9 mouse cellular contexts compared by ENCODE assay signal in the genomic region with DNA sequence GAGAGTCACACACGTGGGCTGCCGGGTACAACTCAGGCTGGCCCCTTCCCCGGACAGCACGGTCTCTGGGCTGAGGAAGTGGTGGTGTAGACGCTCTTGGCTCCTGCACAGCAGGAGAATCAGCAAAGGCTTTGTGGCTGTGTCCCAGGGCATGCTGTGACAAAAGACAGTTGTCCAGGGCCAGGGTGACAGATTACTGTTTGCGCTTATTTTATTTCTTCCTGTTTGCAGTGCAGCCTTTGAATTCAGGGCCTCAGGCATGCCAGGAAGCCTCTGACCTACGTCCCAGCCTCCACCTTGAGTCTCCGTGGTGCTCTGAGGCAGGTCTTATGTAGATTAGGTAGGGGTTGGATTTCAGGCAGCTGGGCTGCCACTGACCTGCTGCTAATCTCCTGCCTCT. TPM values are rescaled to one million over a fixed set of nuclear protein-coding genes. Genes with fewer than 3 reads are reported as not detected.
DNase-seq lines count a peak whose midpoint lies in the region; ATAC-seq lines count a peak whose summit lies in the region.
"Had no signal": no experiment of that assay in that cellular context is flagged by ENCODE, and none has a peak within 500 bp of the region (broad histone marks: within the 10 kb centered on the region; RNA-seq: fewer than 3 reads in every experiment).

No protein-coding gene starts in this region.

- WGBS in forebrain, embryonic 10.5 days, result 47% methylated on average over 8 of the region's 8 CpGs
- 47% methylated on average over 8 of the region's 8 CpGs for WGBS in forebrain, embryonic 12.5 days
- WGBS in neural tube, embryonic 13.5 days, result 6% methylated on average over 8 of the region's 8 CpGs
- WGBS in limb, embryonic 12.5 days, result 25% methylated on average over 8 of the region's 8 CpGs

- DNase-seq in forebrain, embryonic 10.5 days (ENCODE audit: extremely low spot score, low spot score), result no peak
- DNase-seq in neural tube, embryonic 10.5 days (ENCODE audit: extremely low spot score, low spot score), result no peak
- peak; percentile 36 for DNase-seq in thymus, postnatal 25 days
- no peak for DNase-seq in layer of hippocampus, postnatal 25 days (ENCODE audit: extremely low spot score in 1 of 2, low spot score in 1 of 2)
- DNase-seq in embryo, embryonic 11 days, result no peak

- H3K36me3 ChIP-seq in forebrain, embryonic 10.5 days (replicated peaks), result 0 out of 2 replicates have a peak, but pooled peaks cover 2% of the 10 kb centered on the region
- H3K36me3 ChIP-seq in forebrain, embryonic 12.5 days (replicated peaks), result no peaks in the 10 kb centered on the region
- no peaks in the 10 kb centered on the region for H3K36me3 ChIP-seq in neural tube, embryonic 13.5 days
- H3K36me3 ChIP-seq in limb, embryonic 12.5 days, result no peaks in the 10 kb centered on the region

- no peaks in the 10 kb centered on the region for H3K27me3 ChIP-seq in forebrain, embryonic 10.5 days (ENCODE audit: poor library complexity, severe bottlenecking)
- no peaks in the 10 kb centered on the region for H3K27me3 ChIP-seq in forebrain, embryonic 12.5 days
- H3K27me3 ChIP-seq in neural tube, embryonic 13.5 days, result peaks cover 10% of the 10 kb centered on the region; the same call in 1 of the 2 replicates
- H3K27me3 ChIP-seq in limb, embryonic 12.5 days, result no peaks in the 10 kb centered on the region

- no peak overlapping the region for H3K4me3 ChIP-seq in forebrain, embryonic 10.5 days
- H3K4me3 ChIP-seq in forebrain, embryonic 12.5 days (replicated peaks), result no peak overlapping the region
- H3K4me3 ChIP-seq in neural tube, embryonic 13.5 days, result no peak overlapping the region
- no peak overlapping the region for H3K4me3 ChIP-seq in limb, embryonic 12.5 days (replicated peaks)

- H3K4me1 ChIP-seq in forebrain, embryonic 10.5 days, result peaks cover 32% of the 10 kb centered on the region
- peaks cover 16% of the 10 kb centered on the region for H3K4me1 ChIP-seq in forebrain, embryonic 12.5 days
- peaks cover 24% of the 10 kb centered on the region for H3K4me1 ChIP-seq in neural tube, embryonic 13.5 days (replicated peaks)
- H3K4me1 ChIP-seq in limb, embryonic 12.5 days (replicated peaks), result peaks cover 40% of the 10 kb centered on the region

- H3K9me3 ChIP-seq in forebrain, embryonic 10.5 days, result peaks cover 8% of the 10 kb centered on the region
- peaks cover 4% of the 10 kb centered on the region; the same call in 1 of the 2 replicates for H3K9me3 ChIP-seq in forebrain, embryonic 12.5 days
- H3K9me3 ChIP-seq in neural tube, embryonic 13.5 days, result no peaks in the 10 kb centered on the region
- H3K9me3 ChIP-seq in limb, embryonic 12.5 days, result peaks cover 7% of the 10 kb centered on the region; the same call in 1 of the 2 replicates

- H3K27ac ChIP-seq in forebrain, embryonic 10.5 days, result peak overlapping the region; percentile 41
- H3K27ac ChIP-seq in forebrain, embryonic 12.5 days, result no peak overlapping the region
- no peak overlapping the region for H3K27ac ChIP-seq in neural tube, embryonic 13.5 days (replicated peaks)
- peak overlapping the region; percentile 36; the same call in 1 of the 2 replicates for H3K27ac ChIP-seq in limb, embryonic 12.5 days

- H3K4me2 ChIP-seq in forebrain, embryonic 12.5 days, result no peak overlapping the region
- H3K4me2 ChIP-seq in neural tube, embryonic 13.5 days, result no peak overlapping the region
- H3K4me2 ChIP-seq in limb, embryonic 12.5 days, result no peak overlapping the region

- no peak overlapping the region for H3K9ac ChIP-seq in forebrain, embryonic 12.5 days
- H3K9ac ChIP-seq in neural tube, embryonic 13.5 days, result no peak overlapping the region
- no peak overlapping the region for H3K9ac ChIP-seq in limb, embryonic 12.5 days (replicated peaks)

- no peak for ATAC-seq in forebrain, embryonic 12.5 days (ENCODE audit: low FRiP score)
- 0 out of 2 replicates have a peak, but pooled peaks have one; percentile 41 for ATAC-seq in neural tube, embryonic 13.5 days (ENCODE audit: low read depth)
- no peak for ATAC-seq in limb, embryonic 12.5 days (ENCODE audit: insufficient number of reproducible peaks, insufficient read depth, low FRiP score, low TSS enrichment, low read depth)
- ATAC-seq: forebrain, embryonic 14.5 days had no signal

RNA-seq across cellular contexts. Expression of a gene that starts 10.3 kb away (rescaled TPM):
- 8.1 and 8.9 TPM in 2 replicates for polyA plus RNA-seq in forebrain, embryonic 10.5 days (2016; fragmentation: Nextera tagmentation; extraction: Ambion mirVana)
- polyA plus RNA-seq in forebrain, embryonic 12.5 days (2016; fragmentation: Nextera tagmentation; extraction: Ambion mirVana), result 9.7 and 10.6 TPM in 2 replicates
- 7.0 and 9.0 TPM in 2 replicates for polyA plus RNA-seq in neural tube, embryonic 13.5 days (2015; fragmentation: Nextera tagmentation; extraction: Ambion mirVana)
- polyA plus RNA-seq in limb, embryonic 12.5 days (2016; fragmentation: Nextera tagmentation; extraction: Ambion mirVana), result 27.9 and 32.7 TPM in 2 replicates
- 10 to 100 TPM; 26.6 to 28.7 TPM for total RNA-seq in layer of hippocampus, postnatal 25 days (2021)

Comparison
In these comparisons a context has a peak if more than half of its experiments do, and no peak if none do; other contexts are left out.
1. H3K27ac ChIP-seq: peak in forebrain, embryonic 10.5 days (single experiment) and limb, embryonic 12.5 days (single experiment); none in forebrain, embryonic 12.5 days (single experiment) and neural tube, embryonic 13.5 days (single experiment).